Mouse (Mus musculus): Measurements from ENCODE around the gene Selenow. TPM values are rescaled to one million over a fixed set of nuclear protein-coding genes. Genes with fewer than 3 reads are reported as not detected.

Selenow gene
- polyA plus RNA-seq, 1 experiment from 2014 or later = 987 TPM

GRCm38 (mm10) chr7:15907971-15908590 lies 14.1 kb downstream of the Selenow start:
- no peaks in the 10 kb centered on the region for H3K27me3 ChIP-seq (ENCODE audit: control insufficient read depth, insufficient read depth, low read length)
- no peak for ATAC-seq (ENCODE audit: insufficient number of reproducible peaks, insufficient read depth, low FRiP score, low read depth)
- H3K9me3 ChIP-seq (ENCODE audit: control insufficient read depth, low read depth, low read length) = no peaks in the 10 kb centered on the region
- H3K4me3 ChIP-seq (ENCODE audit: low read depth, low read length) = no peak overlapping the region
- no peak overlapping the region for H3K4me2 ChIP-seq (replicated peaks; ENCODE audit: low read depth, low read length)
- no peak overlapping the region for H3K9ac ChIP-seq (replicated peaks; ENCODE audit: low read depth, low read length)
- 66% methylated on average over 8 of the region's 8 CpGs for WGBS
- H3K36me3 ChIP-seq (ENCODE audit: control insufficient read depth, insufficient read depth, low read length) = no peaks in the 10 kb centered on the region
- H3K4me1 ChIP-seq (ENCODE audit: control insufficient read depth, insufficient read depth, low read length) = no peaks in the 10 kb centered on the region
- no peak overlapping the region for H3K27ac ChIP-seq (ENCODE audit: low read length)

- Histone ChIP-seq H3K4me2 (replicated peaks; ENCODE audit: low read depth, low read length) (no peak overlapping the region), H3K9me3 (ENCODE audit: control insufficient read depth, low read depth, low read length) (no peaks in the 10 kb centered on the region), H3K4me1 (ENCODE audit: control insufficient read depth, insufficient read depth, low read length) (no peaks in the 10 kb centered on the region), H3K27ac (ENCODE audit: low read length) (no peak overlapping the region), H3K27me3 (ENCODE audit: control insufficient read depth, insufficient read depth, low read length) (no peaks in the 10 kb centered on the region), H3K36me3 (ENCODE audit: control insufficient read depth, insufficient read depth, low read length) (no peaks in the 10 kb centered on the region), H3K9ac (replicated peaks; ENCODE audit: low read depth, low read length) (no peak overlapping the region), H3K4me3 (ENCODE audit: low read depth, low read length) (no peak overlapping the region)
- no peak for ATAC-seq (ENCODE audit: insufficient number of reproducible peaks, insufficient read depth, low FRiP score, low read depth)
- WGBS = 82% methylated on average over 1 of the region's 1 CpGs
Observed at GRCm38 (mm10) chr7:15906602-15907001, 15.6 kb downstream of the Selenow start.

- Histone ChIP-seq H3K9ac (replicated peaks; ENCODE audit: low read depth, low read length) (no peak overlapping the region), H3K4me2 (replicated peaks; ENCODE audit: low read depth, low read length) (no peak overlapping the region), H3K4me3 (ENCODE audit: low read depth, low read length) (no peak overlapping the region), H3K36me3 (ENCODE audit: control insufficient read depth, insufficient read depth, low read length) (no peaks in the 10 kb centered on the region), H3K27ac (ENCODE audit: low read length) (no peak overlapping the region), H3K27me3 (ENCODE audit: control insufficient read depth, insufficient read depth, low read length) (no peaks in the 10 kb centered on the region), H3K9me3 (ENCODE audit: control insufficient read depth, low read depth, low read length) (no peaks in the 10 kb centered on the region), H3K4me1 (ENCODE audit: control insufficient read depth, insufficient read depth, low read length) (no peaks in the 10 kb centered on the region)
- no peak for ATAC-seq (ENCODE audit: insufficient number of reproducible peaks, insufficient read depth, low FRiP score, low read depth)
- WGBS = 74% methylated on average over 7 of the region's 7 CpGs
Observed at GRCm38 (mm10) chr7:15905861-15906260, 16.3 kb downstream of the Selenow start.

- ATAC-seq (ENCODE audit: insufficient number of reproducible peaks, insufficient read depth, low FRiP score, low read depth) = no peak
- WGBS = 75% methylated on average over 9 of the region's 9 CpGs
Observed at GRCm38 (mm10) chr7:15901366-15902048, 20.7 kb downstream of the Selenow start.

GRCm38 (mm10) chr7:15894251-15894650 lies 28.0 kb downstream of the Selenow start:
- Histone ChIP-seq H3K36me3 (ENCODE audit: control insufficient read depth, insufficient read depth, low read length) (no peaks in the 10 kb centered on the region), H3K9ac (replicated peaks; ENCODE audit: low read depth, low read length) (no peak overlapping the region), H3K4me3 (ENCODE audit: low read depth, low read length) (no peak overlapping the region), H3K27me3 (ENCODE audit: control insufficient read depth, insufficient read depth, low read length) (no peaks in the 10 kb centered on the region), H3K27ac (ENCODE audit: low read length) (no peak overlapping the region), H3K4me2 (replicated peaks; ENCODE audit: low read depth, low read length) (no peak overlapping the region), H3K9me3 (ENCODE audit: control insufficient read depth, low read depth, low read length) (no peaks in the 10 kb centered on the region), H3K4me1 (ENCODE audit: control insufficient read depth, insufficient read depth, low read length) (no peaks in the 10 kb centered on the region)
- ATAC-seq (ENCODE audit: insufficient number of reproducible peaks, insufficient read depth, low FRiP score, low read depth) = no peak
- WGBS = 67% methylated on average over 1 of the region's 1 CpGs

More at GRCm38 (mm10) chr7:15901366-15902048, 20.7 kb downstream of the Selenow start:
- no peaks in the 10 kb centered on the region for H3K4me1 ChIP-seq (ENCODE audit: control insufficient read depth, insufficient read depth, low read length)
- no peak overlapping the region for H3K27ac ChIP-seq (ENCODE audit: low read length)
- H3K4me3 ChIP-seq (ENCODE audit: low read depth, low read length) = no peak overlapping the region
- H3K9ac ChIP-seq (replicated peaks; ENCODE audit: low read depth, low read length) = no peak overlapping the region
- H3K27me3 ChIP-seq (ENCODE audit: control insufficient read depth, insufficient read depth, low read length) = no peaks in the 10 kb centered on the region
- H3K9me3 ChIP-seq (ENCODE audit: control insufficient read depth, low read depth, low read length) = no peaks in the 10 kb centered on the region
- H3K36me3 ChIP-seq (ENCODE audit: control insufficient read depth, insufficient read depth, low read length) = no peaks in the 10 kb centered on the region
- no peak overlapping the region for H3K4me2 ChIP-seq (replicated peaks; ENCODE audit: low read depth, low read length)

GRCm38 (mm10) chr7:15884127-15884526 lies 38.1 kb downstream of the Selenow start:
- Histone ChIP-seq H3K4me2 (replicated peaks; ENCODE audit: low read depth, low read length) (no peak overlapping the region), H3K36me3 (ENCODE audit: control insufficient read depth, insufficient read depth, low read length) (no peaks in the 10 kb centered on the region), H3K4me1 (ENCODE audit: control insufficient read depth, insufficient read depth, low read length) (no peaks in the 10 kb centered on the region), H3K9me3 (ENCODE audit: control insufficient read depth, low read depth, low read length) (no peaks in the 10 kb centered on the region), H3K4me3 (ENCODE audit: low read depth, low read length) (no peak overlapping the region), H3K9ac (replicated peaks; ENCODE audit: low read depth, low read length) (no peak overlapping the region), H3K27ac (ENCODE audit: low read length) (no peak overlapping the region), H3K27me3 (ENCODE audit: control insufficient read depth, insufficient read depth, low read length) (no peaks in the 10 kb centered on the region)
- no peak for ATAC-seq (ENCODE audit: insufficient number of reproducible peaks, insufficient read depth, low FRiP score, low read depth)
- WGBS = 83% methylated on average over 2 of the region's 2 CpGs

- 82% methylated on average over 2 of the region's 2 CpGs for WGBS
Observed at GRCm38 (mm10) chr7:15882317-15882716, 39.9 kb downstream of the Selenow start, which contains the start of gene Crxos. Gene Crxos (plus strand): TSS chr7:15882617.

GRCm38 (mm10) chr7:15881831-15882230 lies 40.4 kb downstream of the Selenow start:
- H3K9ac ChIP-seq (replicated peaks; ENCODE audit: low read depth, low read length) = no peak overlapping the region
- H3K9me3 ChIP-seq (ENCODE audit: control insufficient read depth, low read depth, low read length) = no peaks in the 10 kb centered on the region
- 60% methylated on average over 3 of the region's 3 CpGs for WGBS
- no peaks in the 10 kb centered on the region for H3K27me3 ChIP-seq (ENCODE audit: control insufficient read depth, insufficient read depth, low read length)
- no peaks in the 10 kb centered on the region for H3K36me3 ChIP-seq (ENCODE audit: control insufficient read depth, insufficient read depth, low read length)
- no peaks in the 10 kb centered on the region for H3K4me1 ChIP-seq (ENCODE audit: control insufficient read depth, insufficient read depth, low read length)
- H3K4me2 ChIP-seq (replicated peaks; ENCODE audit: low read depth, low read length) = no peak overlapping the region
- H3K4me3 ChIP-seq (ENCODE audit: low read depth, low read length) = no peak overlapping the region
- no peak overlapping the region for H3K27ac ChIP-seq (ENCODE audit: low read length)
- no peak for ATAC-seq (ENCODE audit: insufficient number of reproducible peaks, insufficient read depth, low FRiP score, low read depth)

More at GRCm38 (mm10) chr7:15882317-15882716, 39.9 kb downstream of the Selenow start, which contains the start of gene Crxos:
- no peak for ATAC-seq (ENCODE audit: insufficient number of reproducible peaks, insufficient read depth, low FRiP score, low read depth)
- H3K36me3 ChIP-seq (ENCODE audit: control insufficient read depth, insufficient read depth, low read length) = no peaks in the 10 kb centered on the region
- H3K9ac ChIP-seq (replicated peaks; ENCODE audit: low read depth, low read length) = no peak within 1 kb of the TSS
- H3K27ac ChIP-seq (ENCODE audit: low read length) = no peak within 1 kb of the TSS
- no peaks in the 10 kb centered on the region for H3K4me1 ChIP-seq (ENCODE audit: control insufficient read depth, insufficient read depth, low read length)
- H3K27me3 ChIP-seq (ENCODE audit: control insufficient read depth, insufficient read depth, low read length) = no peaks in the 10 kb centered on the region
- H3K4me2 ChIP-seq (replicated peaks; ENCODE audit: low read depth, low read length) = no peak within 1 kb of the TSS
- no peak within 1 kb of the TSS for H3K4me3 ChIP-seq (ENCODE audit: low read depth, low read length)
- H3K9me3 ChIP-seq (ENCODE audit: control insufficient read depth, low read depth, low read length) = no peaks in the 10 kb centered on the region

All from stomach, embryonic 14.5 days (tissue).